Mouse (Mus musculus): ENCODE measurements at regions not wholly inside any gene's neighbourhood (a gene's known extent, or its start where the extent isn't known, plus 50 kb on each side); places are given as distances from the start of the nearest gene placed in this dataset.

DNA sequence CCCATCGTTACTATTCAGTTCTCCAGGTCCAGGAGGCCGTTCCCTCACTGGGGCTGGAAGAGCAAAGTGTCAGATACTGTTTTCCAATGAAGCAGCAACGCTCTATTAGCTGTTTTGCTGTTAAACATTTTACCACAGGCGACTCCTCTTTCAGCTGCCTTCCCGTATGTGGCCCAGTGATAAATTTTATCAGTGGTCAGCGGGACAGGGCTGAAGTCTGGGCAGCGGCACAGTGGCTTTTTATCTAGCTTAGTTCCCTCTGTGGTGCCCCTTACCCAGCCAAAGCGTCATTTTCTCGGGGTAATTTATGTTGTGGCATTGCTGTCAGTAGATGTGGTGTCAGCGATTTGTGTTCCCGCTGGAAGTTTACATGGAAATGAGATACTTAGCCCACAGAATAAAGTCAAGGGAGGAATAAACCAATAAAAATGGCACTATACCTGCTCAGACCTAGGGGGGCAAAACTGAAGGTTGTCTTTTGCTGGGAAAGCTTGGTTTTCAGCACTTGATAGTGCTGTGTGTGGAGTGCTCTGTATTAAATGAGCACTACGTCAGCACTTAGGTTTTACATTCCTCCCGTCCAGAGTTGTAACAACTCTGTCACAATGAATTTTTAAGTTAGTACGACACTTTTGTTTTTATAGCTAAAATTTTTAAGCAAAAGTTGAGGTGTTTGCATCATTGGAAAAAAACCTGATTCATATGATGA lies 159.1 kb upstream of the Mef2c start:
- Histone ChIP-seq H3K27me3 (ENCODE audit: control insufficient read depth, insufficient read depth, low read length, poor library complexity, severe bottlenecking) (no peaks in the 10 kb centered on the region), H3K36me3 (ENCODE audit: control insufficient read depth, insufficient read depth, low read length, poor library complexity, severe bottlenecking) (no peaks in the 10 kb centered on the region)
- no peak for DNase-seq (ENCODE audit: low read depth, low spot score)

DNA sequence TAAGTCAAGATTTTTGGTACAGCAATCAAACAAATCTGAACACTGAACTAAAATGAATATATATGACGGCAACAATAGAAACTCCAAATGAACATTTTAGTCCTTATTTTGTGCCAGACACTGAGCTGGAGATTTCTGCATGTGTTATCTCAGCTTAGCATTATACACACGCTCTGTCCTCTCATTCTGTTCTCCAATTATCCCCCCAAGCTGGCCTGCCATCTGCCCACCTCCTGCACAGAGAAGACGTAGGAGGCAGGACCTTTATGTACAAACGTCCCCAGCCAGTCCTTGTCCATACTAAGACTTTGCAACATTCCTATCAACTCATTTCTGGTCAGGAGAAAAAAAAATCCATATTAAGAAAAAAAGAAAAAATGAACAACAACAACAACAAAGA lies 148.5 kb upstream of the Mef2c start:
- DNase-seq (ENCODE audit: low read depth, low spot score) = no peak
- Histone ChIP-seq H3K36me3 (ENCODE audit: control insufficient read depth, insufficient read depth, low read length, poor library complexity, severe bottlenecking) (no peaks in the 10 kb centered on the region), H3K27me3 (ENCODE audit: control insufficient read depth, insufficient read depth, low read length, poor library complexity, severe bottlenecking) (no peaks in the 10 kb centered on the region)

DNA sequence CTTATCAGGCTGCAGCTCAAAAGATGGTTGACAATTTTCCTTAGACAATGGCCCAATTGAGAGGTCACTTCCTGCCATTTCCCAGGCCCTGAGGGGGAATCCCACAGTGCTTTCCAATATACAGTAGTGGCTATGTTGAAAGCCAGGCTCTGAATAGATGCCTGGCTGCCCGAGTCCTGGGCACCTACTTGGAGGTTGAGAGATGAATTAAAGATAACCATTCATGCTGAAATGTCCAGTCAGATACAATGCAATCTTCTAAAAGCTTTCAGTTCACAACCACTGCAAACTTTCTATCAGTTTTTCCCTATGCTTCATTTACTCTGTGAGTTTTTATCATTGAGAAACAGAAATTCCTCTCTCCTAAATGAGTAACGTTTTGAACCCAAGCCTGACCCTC lies 143.3 kb upstream of the Mef2c start:
- Histone ChIP-seq H3K27me3 (ENCODE audit: control insufficient read depth, insufficient read depth, low read length, poor library complexity, severe bottlenecking) (no peaks in the 10 kb centered on the region), H3K36me3 (ENCODE audit: control insufficient read depth, insufficient read depth, low read length, poor library complexity, severe bottlenecking) (no peaks in the 10 kb centered on the region)
- no peak for DNase-seq (ENCODE audit: low read depth, low spot score)

DNA sequence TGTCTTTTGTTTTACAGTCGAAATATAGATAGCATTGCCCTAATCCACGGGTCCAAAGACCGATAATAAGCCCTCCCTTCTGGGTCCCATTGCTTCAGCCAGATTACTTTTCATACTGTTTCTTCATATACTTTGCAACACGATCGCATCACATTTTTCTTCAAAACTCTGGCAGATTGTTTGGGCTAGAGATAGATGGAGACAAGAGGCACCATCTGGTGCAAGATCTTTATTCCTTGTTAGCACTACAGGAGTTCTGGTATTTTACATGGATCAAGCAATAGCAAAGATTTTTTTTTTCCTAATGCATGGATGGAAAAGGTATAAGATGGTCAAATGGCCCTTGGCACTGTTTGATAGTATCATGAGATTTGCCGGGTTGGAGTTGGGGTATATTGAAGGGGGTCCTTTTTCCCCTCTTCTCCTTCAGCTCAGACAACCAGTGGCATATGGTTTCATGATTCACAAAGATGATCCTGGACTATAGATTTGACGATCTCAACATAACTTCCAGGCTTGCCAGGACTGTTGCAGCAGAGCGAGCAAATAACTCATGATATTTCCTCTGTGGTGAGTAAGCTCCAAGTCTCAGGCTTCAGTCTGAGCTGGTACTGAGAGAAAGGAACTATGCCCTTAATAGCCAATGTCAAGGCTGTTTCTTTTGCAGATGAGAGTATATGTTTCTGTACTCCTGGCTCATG lies 127.6 kb upstream of the Mef2c start:
- H3K27me3 ChIP-seq (ENCODE audit: control insufficient read depth, insufficient read depth, low read length, poor library complexity, severe bottlenecking) = no peaks in the 10 kb centered on the region
- no peak for DNase-seq (ENCODE audit: low read depth, low spot score)
- no peaks in the 10 kb centered on the region for H3K36me3 ChIP-seq (ENCODE audit: control insufficient read depth, insufficient read depth, low read length, poor library complexity, severe bottlenecking)

DNA sequence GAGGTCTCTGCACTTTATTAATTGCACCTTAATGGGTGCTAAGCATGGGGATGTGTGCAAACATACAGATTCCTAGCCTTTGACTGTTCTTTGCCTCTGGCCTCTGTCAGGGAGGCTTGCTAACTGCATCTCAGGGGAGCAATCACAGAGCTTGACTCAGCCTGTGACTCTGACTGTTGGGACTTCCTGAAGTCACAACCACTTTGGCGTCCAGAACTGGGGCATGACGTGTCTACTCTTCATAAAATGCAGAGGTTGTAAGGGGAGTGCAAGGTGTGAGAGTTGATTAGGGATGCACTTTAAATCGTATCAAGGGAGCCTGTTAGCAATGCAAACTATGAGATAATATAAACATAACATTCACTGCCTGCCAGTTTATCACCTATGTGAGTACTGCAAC lies 125.2 kb upstream of the Mef2c start:
- DNase-seq (ENCODE audit: low read depth, low spot score) = no peak
- Histone ChIP-seq H3K27me3 (ENCODE audit: control insufficient read depth, insufficient read depth, low read length, poor library complexity, severe bottlenecking) (no peaks in the 10 kb centered on the region), H3K36me3 (ENCODE audit: control insufficient read depth, insufficient read depth, low read length, poor library complexity, severe bottlenecking) (no peaks in the 10 kb centered on the region)

DNA sequence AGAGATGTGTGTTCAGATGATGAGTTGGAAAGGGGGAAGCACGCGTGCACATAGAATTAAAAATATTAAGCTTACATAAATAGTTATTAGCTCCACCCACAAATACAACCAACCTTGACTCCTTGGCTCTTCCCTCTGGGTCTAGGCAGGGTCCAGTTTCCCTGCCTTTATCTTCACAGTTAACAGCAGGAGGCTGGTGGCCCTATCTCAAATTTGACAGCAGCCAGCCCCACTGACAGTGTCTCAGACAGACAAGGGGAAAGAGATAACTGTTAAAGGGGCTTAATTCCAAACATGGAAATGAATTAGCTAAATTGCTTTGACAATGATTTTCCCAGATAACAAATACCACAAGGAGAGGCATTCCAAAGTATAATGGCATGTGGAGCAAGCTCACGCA lies 121.2 kb upstream of the Mef2c start:
- H3K36me3 ChIP-seq (ENCODE audit: control insufficient read depth, insufficient read depth, low read length, poor library complexity, severe bottlenecking) = no peaks in the 10 kb centered on the region
- H3K27me3 ChIP-seq (ENCODE audit: control insufficient read depth, insufficient read depth, low read length, poor library complexity, severe bottlenecking) = no peaks in the 10 kb centered on the region
- no peak for DNase-seq (ENCODE audit: low read depth, low spot score)

DNA sequence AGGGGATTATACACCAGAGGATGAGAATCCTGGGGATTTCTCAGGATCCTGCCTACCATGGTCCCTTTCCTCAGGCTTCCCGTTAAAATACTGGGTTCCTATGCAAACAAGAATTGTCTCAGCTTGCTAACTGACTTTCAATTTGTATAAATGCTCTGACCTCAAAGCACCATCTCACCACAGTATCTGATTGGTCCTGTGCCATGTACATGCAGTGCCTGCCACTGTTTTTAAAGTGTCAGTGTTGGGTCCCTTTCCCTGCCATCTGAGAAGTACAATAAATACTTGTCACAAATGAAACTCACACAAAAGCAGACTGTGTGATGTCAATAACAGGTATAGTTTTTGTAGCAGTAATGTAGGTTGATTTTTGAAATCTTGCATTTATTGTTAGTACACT lies 109.1 kb upstream of the Mef2c start:
- no peak for DNase-seq (ENCODE audit: low read depth, low spot score)
- no peaks in the 10 kb centered on the region for H3K27me3 ChIP-seq (ENCODE audit: control insufficient read depth, insufficient read depth, low read length, poor library complexity, severe bottlenecking)
- H3K36me3 ChIP-seq (ENCODE audit: control insufficient read depth, insufficient read depth, low read length, poor library complexity, severe bottlenecking) = no peaks in the 10 kb centered on the region

DNA sequence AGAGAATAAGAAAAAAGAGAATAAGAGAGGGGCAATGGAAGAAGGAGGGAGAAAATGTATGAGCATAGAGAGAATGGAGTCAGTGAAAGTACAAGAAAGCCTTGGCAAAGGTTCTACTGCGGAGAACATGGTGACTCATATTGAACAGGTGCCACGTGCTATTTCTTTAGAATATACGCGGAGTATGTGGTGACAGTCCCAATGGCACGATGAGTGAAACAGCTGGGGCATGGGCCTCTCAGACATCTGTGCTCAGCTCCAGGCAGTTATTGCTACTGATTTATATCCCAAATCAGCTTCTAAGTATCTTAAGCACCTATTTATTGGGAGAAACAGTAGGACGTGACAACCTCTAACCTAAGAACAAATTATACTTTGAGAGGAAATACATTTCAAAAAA lies 104.5 kb upstream of the Mef2c start:
- Histone ChIP-seq H3K27me3 (ENCODE audit: control insufficient read depth, insufficient read depth, low read length, poor library complexity, severe bottlenecking) (no peaks in the 10 kb centered on the region), H3K36me3 (ENCODE audit: control insufficient read depth, insufficient read depth, low read length, poor library complexity, severe bottlenecking) (no peaks in the 10 kb centered on the region)
- no peak for DNase-seq (ENCODE audit: low read depth, low spot score)

DNA sequence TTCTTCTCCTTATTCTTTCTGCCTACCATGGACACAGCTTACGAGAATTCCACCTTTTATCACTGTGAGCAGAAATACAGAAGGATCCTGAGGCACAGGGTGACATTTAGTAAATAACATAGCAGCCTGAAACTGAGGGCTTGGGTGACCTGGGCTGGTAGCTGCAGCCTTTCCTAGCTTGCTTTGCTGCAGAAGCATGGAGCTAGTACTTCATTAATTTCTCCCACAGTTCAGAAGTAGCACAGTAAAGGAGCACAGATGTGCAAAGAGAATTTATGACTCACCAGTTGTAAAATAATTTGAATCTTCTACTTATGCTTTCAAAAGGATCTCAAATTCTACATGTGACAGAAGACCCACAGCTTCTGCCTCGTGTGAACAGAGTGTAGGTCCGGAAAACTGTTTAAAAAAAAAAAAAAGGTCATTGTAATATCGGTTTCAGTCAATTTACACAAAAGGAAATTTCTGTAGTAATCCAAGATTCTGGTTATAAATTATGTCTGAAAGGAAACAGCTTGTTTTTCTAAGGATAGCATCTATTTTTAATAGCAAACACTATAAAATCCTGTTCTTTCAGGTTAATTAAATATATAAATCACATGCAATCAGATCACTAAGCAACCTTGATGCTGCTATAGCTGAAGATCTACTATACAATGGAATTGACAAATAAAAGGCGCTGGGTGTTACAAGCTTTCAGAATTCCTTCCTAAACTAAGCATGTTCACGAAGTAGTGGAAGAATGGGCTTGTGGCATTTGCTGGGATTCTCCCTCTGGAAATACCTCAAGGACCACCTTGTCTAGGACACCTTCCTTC lies 64.0 kb upstream of the Mef2c start:
- DNase-seq (ENCODE audit: low read depth, low spot score) = no peak
- Histone ChIP-seq H3K27me3 (ENCODE audit: control insufficient read depth, insufficient read depth, low read length, poor library complexity, severe bottlenecking) (no peaks in the 10 kb centered on the region), H3K36me3 (ENCODE audit: control insufficient read depth, insufficient read depth, low read length, poor library complexity, severe bottlenecking) (no peaks in the 10 kb centered on the region)

DNA sequence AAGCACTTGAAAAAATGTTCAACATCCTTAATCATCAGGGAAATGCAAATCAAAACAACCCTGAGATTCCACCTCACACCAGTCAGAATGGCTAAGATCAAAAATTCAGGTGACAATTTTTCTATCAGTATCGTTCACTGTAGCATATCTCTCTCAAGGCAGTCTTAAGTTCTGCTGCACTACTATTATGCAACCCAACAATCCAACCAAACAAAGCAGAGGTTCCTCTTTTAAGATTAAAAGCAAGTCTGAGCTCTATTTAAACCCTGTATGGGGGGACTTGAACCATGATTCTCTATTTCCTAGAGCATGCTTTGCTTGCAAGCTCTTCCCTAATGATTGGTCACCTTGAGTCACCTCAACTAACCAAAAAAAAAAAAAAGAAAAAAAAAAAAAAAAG lies 59.6 kb upstream of the Mef2c start:
- Histone ChIP-seq H3K27me3 (ENCODE audit: control insufficient read depth, insufficient read depth, low read length, poor library complexity, severe bottlenecking) (no peaks in the 10 kb centered on the region), H3K36me3 (ENCODE audit: control insufficient read depth, insufficient read depth, low read length, poor library complexity, severe bottlenecking) (no peaks in the 10 kb centered on the region)
- DNase-seq (ENCODE audit: low read depth, low spot score) = no peak

DNA sequence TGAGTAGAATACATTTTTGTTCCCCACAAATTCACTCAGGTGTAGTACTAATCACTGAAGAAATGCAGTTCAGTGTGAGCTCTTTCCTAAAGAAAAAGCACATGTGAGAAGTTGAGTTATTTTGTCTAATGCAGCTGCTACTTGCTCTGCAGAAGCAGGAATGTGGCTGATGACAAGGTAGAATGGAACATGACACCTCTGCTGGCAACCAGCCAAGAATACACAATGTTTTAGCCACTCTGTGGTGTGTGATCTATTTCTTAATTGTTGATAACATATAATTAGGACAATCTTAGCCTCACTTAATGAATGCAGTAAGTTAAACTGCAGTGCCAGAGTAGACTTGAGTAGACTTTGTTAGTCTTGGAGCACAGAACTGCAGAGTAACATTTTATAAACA lies 53.0 kb upstream of the Mef2c start:
- Histone ChIP-seq H3K36me3 (ENCODE audit: control insufficient read depth, insufficient read depth, low read length, poor library complexity, severe bottlenecking) (no peaks in the 10 kb centered on the region), H3K27me3 (ENCODE audit: control insufficient read depth, insufficient read depth, low read length, poor library complexity, severe bottlenecking) (no peaks in the 10 kb centered on the region)
- peak; percentile 8 for DNase-seq (ENCODE audit: low read depth, low spot score)

DNA sequence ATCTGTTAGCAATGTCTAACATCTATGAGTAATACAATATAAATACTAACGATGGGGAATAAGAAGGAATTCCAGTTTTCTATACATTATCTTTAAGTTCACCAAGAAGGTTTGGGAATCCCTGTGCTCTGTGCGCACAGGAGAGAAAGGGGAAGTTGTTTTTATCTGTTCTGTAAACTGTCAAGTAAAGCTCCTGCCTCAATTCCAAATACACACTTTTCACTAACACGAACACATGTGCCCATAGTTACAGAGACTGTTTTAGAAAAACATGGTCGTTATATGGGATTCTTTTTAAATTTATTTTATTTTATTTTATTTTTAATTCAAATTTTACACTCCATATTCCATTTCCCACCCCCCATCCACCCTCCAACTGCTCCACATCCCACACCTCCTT lies 50.8 kb upstream of the Mef2c start:
- DNase-seq (ENCODE audit: low read depth, low spot score) = no peak
- Histone ChIP-seq H3K36me3 (ENCODE audit: control insufficient read depth, insufficient read depth, low read length, poor library complexity, severe bottlenecking) (no peaks in the 10 kb centered on the region), H3K27me3 (ENCODE audit: control insufficient read depth, insufficient read depth, low read length, poor library complexity, severe bottlenecking) (no peaks in the 10 kb centered on the region)

Measured in splenic B cell, adult 2 months (primary cell).